Mouse (Mus musculus) kidney, postnatal 0 days (tissue): Measurements from ENCODE around the gene Asb4. TPM values are rescaled to one million over a fixed set of nuclear protein-coding genes. Genes with fewer than 3 reads are reported as not detected.
A peak's percentile ranks its signal among the peaks of the same experiment; 100 is the strongest.

Experiments
- ATAC-seq: fragments of 200-750 bp; cut with Nextera tagmentation; replicated peaks from 2 replicates; pipeline ENCODE4 v1.8.0; 2017; ENCODE audit warnings: low read depth, moderate number of reproducible peaks, moderate TSS enrichment, moderate library complexity; ENCODE audit not compliant: low FRiP score
- DNase-seq: peaks from one replicate; pipeline ENCODE4 v3.0.0-alpha.2; 2016; ENCODE audit warnings: low spot score
- H3K27ac ChIP-seq: fragments of 300-500 bp; sonication (generic); 2 replicates; pipeline ENCODE4 v1.5.1; 2014; ENCODE audit warnings: mild to moderate bottlenecking
- H3K27me3 ChIP-seq: fragments of 300-500 bp; sonication (generic); 2 replicates; pipeline ENCODE4 v1.6.1; 2014; ENCODE audit warnings: low read length, mixed read lengths; ENCODE audit not compliant: insufficient read depth
- H3K36me3 ChIP-seq: fragments of 300-500 bp; sonication (generic); 2 replicates; pipeline ENCODE4 v1.6.1; 2014; ENCODE audit warnings: low read length, mixed read lengths; ENCODE audit not compliant: insufficient read depth
- H3K4me1 ChIP-seq: fragments of 300-500 bp; sonication (generic); replicated peaks from 2 replicates; pipeline ENCODE4 v1.6.1; 2014; ENCODE audit warnings: antibody characterized with exemption, low read length, mixed read lengths; ENCODE audit not compliant: insufficient read depth
- H3K4me2 ChIP-seq: fragments of 300-500 bp; sonication (generic); 2 replicates; pipeline ENCODE4 v1.6.1; 2014; ENCODE audit warnings: mild to moderate bottlenecking, low read length, moderate library complexity, mixed read lengths
- H3K4me3 ChIP-seq: fragments of 300-500 bp; sonication (generic); replicated peaks from 2 replicates; pipeline ENCODE4 v1.5.1; 2014; ENCODE audit warnings: low read depth, low read length
- H3K9ac ChIP-seq: fragments of 300-500 bp; sonication (generic); 2 replicates; pipeline ENCODE4 v1.6.1; 2014; ENCODE audit warnings: low read depth, low read length
- H3K9me3 ChIP-seq: fragments of 300-500 bp; sonication (generic); replicated peaks from 2 replicates; pipeline ENCODE4 v1.6.1; 2016; ENCODE audit warnings: low read length, inconsistent platforms, mixed read lengths
- CTCF ChIP-seq: IDR thresholded peaks from 2 replicates; pipeline ENCODE4 v1.5.1; 2016; ENCODE audit warnings: antibody characterized with exemption, low read depth, mild to moderate bottlenecking, moderate library complexity
- WGBS: fragments of 180-500 bp; shearing (Covaris S2); extraction: QIAGEN DNeasy Blood & Tissue Kit; methylation state at CpG from one replicate; pipeline ENCODE4 v1.1.7; 2014; 5-methylcytosine and 5-hydroxymethylcytosine counted together
- polyA plus RNA-seq: library from polyadenylated mRNA; unstranded; fragments of >200 nt; fragmentation: Nextera tagmentation; extraction: Ambion mirVana; gene quantifications from 2 replicates; pipeline ENCODE4 v1.2.1, GENCODE M21; 2015

Asb4 gene
- polyA plus RNA-seq, 1 experiment from 2014 or later = 9.4 TPM

DNA sequence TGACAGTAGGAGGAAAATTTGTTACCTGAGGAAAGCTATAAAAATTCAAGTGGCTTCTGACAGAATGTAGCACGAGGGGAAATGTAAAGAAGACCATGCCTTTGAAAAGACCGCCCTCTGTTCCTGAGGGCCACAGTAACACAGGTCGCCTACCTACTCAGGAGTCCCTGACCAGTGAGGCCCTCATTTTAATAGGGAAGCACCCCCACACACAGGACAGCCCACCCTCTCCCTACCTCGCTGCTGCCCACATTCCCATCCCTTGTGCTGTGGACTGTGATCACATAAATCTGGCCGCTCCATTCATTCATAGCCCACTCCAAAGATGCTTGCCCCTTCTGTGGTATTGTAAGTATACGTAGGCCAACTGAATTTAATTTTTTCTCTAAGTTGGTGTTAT, 20.8 kb downstream of the Asb4 start:
- WGBS = 61% methylated on average over 6 of the region's 6 CpGs
- DNase-seq = no peak
- no peak overlapping the region for H3K9ac ChIP-seq
- no peaks in the 10 kb centered on the region for H3K27me3 ChIP-seq
- no peak for TF ChIP-seq CTCF
- H3K4me1 ChIP-seq = no peaks in the 10 kb centered on the region
- no peaks in the 10 kb centered on the region for H3K36me3 ChIP-seq
- no peak overlapping the region for H3K4me3 ChIP-seq
- no peaks in the 10 kb centered on the region for H3K9me3 ChIP-seq
- no peak overlapping the region for H3K27ac ChIP-seq
- ATAC-seq = no peak
- H3K4me2 ChIP-seq = no peak overlapping the region

DNA sequence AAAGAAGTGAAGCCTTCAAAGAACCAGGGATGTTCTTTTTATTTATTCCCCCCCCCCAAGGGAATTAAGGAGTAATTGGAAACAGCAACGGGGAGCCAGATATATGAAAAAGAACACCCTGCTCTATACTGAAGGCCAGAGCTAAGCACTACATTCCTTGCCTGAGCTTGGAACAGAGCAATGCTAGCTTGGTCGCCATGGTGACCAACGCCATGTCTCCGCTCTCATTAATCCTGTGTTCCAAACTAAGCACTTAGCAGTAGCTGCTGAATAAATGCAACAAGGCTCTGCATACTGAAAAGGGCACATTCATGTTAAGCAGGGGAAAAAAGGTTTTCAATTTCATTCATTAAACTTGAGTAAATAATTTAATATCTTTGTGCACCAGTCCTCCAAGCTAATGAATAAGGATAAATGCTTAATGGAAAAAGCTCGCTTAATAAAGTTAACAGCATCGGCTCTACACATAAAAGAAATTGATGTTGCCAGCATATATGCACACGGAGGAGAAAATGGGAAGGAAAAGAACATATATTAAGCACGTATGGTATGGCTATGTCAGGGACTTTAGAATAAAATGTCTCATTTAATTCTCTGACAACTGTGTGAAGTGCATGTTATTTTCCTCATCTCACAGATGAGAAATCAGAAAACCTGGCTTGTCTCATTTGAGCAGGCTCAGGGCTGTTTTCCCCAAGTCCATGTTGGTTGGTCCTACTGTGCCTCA, 25.4 kb downstream of the Asb4 start:
- DNase-seq (no peak), ATAC-seq (no peak)
- TF ChIP-seq CTCF = no peak
- WGBS = 56% methylated on average over 8 of the region's 8 CpGs
- Histone ChIP-seq H3K27ac (no peak overlapping the region), H3K4me1 (no peaks in the 10 kb centered on the region), H3K27me3 (no peaks in the 10 kb centered on the region), H3K4me3 (no peak overlapping the region), H3K9ac (no peak overlapping the region), H3K4me2 (no peak overlapping the region), H3K9me3 (no peaks in the 10 kb centered on the region), H3K36me3 (no peaks in the 10 kb centered on the region)

DNA sequence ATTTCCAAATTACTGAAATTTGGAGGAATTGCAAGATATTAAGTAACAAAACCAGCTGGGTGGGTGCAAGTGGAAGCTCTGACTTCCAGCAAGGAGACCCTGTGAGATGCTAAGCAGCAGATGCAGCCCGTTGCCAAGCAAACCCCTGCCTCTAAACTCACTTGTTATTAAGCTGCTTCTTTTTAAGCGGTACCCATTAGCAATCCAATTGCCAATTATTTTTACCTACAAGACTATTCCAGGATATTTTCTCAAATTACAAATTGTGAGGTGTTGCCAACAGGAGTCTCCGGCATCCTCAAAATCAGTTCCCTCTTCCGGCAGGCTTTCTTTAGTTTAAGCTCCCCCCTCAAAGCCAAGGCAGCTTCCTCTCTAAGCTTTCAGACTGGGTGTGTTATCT, 26.5 kb downstream of the Asb4 start:
- Histone ChIP-seq H3K9ac (no peak overlapping the region), H3K36me3 (no peaks in the 10 kb centered on the region), H3K9me3 (no peaks in the 10 kb centered on the region), H3K4me2 (no peak overlapping the region), H3K4me1 (no peaks in the 10 kb centered on the region), H3K4me3 (no peak overlapping the region), H3K27me3 (no peaks in the 10 kb centered on the region), H3K27ac (no peak overlapping the region)
- DNase-seq = no peak
- WGBS = 97% methylated on average over 4 of the region's 4 CpGs
- ATAC-seq = no peak
- no peak for TF ChIP-seq CTCF

GRCm38 (mm10) chr6:5410697-5411391, 27.7 kb downstream of the Asb4 start:
- Histone ChIP-seq H3K4me1 (no peaks in the 10 kb centered on the region), H3K27ac (no peak overlapping the region), H3K4me3 (no peak overlapping the region), H3K9me3 (no peaks in the 10 kb centered on the region), H3K27me3 (no peaks in the 10 kb centered on the region), H3K36me3 (no peaks in the 10 kb centered on the region), H3K4me2 (no peak overlapping the region), H3K9ac (no peak overlapping the region)
- DNase-seq (peak; percentile 89), ATAC-seq (peak; percentile 92)
- 57% methylated on average over 6 of the region's 6 CpGs for WGBS
- TF ChIP-seq CTCF = peak; percentile 97

DNA sequence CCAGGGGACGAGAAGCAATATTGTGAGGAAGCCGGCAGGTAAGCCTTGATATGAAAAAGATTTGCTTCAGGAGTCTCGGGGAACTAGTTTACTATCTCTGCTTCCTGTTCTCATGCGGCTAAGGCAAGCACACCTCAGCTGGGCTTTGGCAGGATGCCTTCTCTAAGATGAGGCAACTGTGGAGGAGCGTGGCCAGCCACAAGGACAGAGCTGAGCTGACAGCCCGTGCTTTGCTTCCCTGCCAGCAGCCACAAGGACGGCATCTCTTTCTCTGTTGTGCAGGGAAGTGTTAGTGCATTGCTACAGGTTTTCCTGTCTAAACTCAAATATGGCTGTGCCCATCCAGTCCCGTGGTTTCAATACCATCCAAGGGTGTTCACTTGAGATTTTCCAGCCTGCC, 30.1 kb downstream of the Asb4 start:
- WGBS = 44% methylated on average over 8 of the region's 8 CpGs
- H3K4me2 ChIP-seq = no peak overlapping the region
- TF ChIP-seq CTCF = no peak

DNA sequence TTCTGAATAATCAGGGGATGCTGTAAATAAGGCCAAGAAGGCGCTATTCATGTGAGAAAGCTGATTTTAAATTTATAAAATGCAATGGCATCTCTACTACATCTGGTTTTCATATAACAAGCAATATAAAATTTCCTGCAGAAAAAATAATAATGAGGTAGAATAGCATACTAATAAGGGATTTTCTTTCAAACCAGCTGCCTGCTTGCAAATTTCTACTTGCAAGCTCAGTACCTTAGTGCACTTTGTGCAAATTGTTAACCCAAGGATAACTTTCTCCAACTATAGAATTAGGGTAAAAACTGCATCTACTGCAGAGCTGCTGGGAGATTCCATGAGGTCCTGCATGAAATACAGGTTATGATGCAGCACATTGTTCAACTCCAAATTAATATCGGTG, 38.3 kb downstream of the Asb4 start:
- Histone ChIP-seq H3K27me3 (no peaks in the 10 kb centered on the region), H3K4me3 (no peak overlapping the region), H3K4me1 (no peaks in the 10 kb centered on the region), H3K36me3 (no peaks in the 10 kb centered on the region), H3K9ac (no peak overlapping the region), H3K27ac (no peak overlapping the region), H3K9me3 (no peaks in the 10 kb centered on the region), H3K4me2 (no peak overlapping the region)
- TF ChIP-seq CTCF = no peak
- DNase-seq (no peak), ATAC-seq (no peak)
- 88% methylated on average over 2 of the region's 2 CpGs for WGBS

More for the DNA sequence above, 30.1 kb downstream of the Asb4 start:
- H3K9ac ChIP-seq = no peak overlapping the region
- H3K4me1 ChIP-seq = no peaks in the 10 kb centered on the region
- no peak overlapping the region for H3K4me3 ChIP-seq
- H3K9me3 ChIP-seq = no peaks in the 10 kb centered on the region
- no peaks in the 10 kb centered on the region for H3K36me3 ChIP-seq
- ATAC-seq (no peak), DNase-seq (no peak)
- no peaks in the 10 kb centered on the region for H3K27me3 ChIP-seq
- no peak overlapping the region for H3K27ac ChIP-seq
